Mouse (Mus musculus) cerebellum, adult 8-10 months (tissue): Measurements from ENCODE around the gene Gnaz.
"Not testable (repeated sequence)": the region's sequence is repeated elsewhere in the genome, so short reads cannot be mapped to it uniquely, and the experiment has no call there.

Experiments used
- DNase-seq: peaks from one replicate; pipeline ENCODE4 v3.0.0; 2022

Gene Gnaz

DNA sequence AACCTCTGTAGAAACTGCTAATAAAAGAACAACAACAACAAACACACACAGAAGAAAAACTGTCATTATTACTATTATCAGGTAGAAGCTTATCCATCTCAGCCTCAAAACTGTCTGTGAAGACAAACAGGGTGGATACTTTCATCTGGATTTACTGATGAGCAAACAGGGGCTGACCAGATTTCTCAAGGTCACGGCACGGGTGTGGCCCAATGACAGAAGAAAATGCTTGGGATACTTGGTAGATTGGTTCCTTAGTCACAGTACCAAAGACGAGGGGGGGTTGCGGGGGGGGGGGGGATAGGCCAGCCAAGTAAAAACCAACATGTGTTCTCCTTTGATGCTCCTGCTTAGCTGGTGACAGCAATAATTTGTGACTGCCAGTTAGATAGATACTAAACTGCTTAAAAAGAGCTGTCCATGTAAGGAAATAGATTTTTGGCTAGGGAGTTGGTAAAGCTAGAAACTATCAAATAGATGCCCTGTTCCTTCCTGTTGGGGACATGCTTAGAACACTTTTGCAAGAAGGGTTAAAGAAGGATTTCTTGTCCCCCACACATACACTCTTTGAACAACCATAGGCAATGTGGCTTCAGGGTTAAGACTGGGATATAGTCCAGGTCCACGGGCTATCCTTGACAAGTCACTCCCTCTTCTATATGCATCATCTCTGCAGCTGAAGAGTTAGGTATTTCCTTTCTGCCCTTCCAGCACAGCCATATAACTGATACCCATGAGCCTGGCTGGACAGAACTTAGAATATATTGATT, 64.6 kb downstream of the Gnaz start:
- no peak for DNase-seq

- peak; percentile 46 for DNase-seq
Measured at GRCm38 (mm10) chr10:75032395-75032794, 65.4 kb downstream of the Gnaz start, which contains the start of gene Rsph14. Gene Rsph14, minus strand, starts transcription at chr10:75032586.

GRCm38 (mm10) chr10:75036883-75037379, 70.0 kb downstream of the Gnaz start, which contains the start of gene Rab36:
Gene Rab36, plus strand, starts transcription at chr10:75037058.
- peak; percentile 76 for DNase-seq

DNA sequence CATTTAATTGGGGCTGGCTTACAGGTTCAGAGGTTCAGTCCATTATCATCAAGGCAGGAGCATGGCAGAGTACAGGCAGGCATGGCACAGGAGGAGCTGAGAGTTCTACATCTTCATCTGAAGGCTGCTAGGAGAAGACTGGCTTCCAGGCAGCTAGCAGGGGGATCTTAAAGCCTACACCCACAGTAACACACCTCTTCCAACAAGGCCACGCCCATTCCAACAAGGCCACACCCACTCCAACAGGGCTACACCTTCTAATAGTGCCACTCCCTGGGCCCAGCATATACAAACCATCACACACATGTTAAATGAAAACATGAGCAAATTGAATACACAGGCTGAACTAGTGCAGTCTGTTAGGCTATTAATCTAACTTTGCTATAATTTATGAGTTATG, 75.1 kb downstream of the Gnaz start:
- not testable (repeated sequence) for DNase-seq

DNA sequence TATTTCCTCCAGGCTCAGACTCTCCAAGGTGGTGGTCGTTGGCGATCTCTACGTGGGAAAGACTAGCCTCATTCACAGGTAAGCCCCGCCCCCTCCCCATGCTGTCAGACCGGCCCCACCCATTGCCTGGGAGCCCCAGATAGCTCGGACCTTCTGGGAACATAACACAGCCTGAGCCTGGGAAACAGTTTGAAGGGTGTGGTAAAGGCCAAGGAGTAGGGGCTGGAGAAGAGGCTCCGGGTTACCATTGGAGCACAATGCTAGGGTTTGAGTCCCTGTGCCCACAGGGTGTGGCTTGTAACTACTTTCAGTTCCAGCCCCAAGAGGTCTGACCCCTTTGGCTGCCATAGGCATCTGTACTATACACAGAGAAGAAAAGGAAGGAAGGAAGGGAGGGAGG, 77.5 kb downstream of the Gnaz start:
- DNase-seq = no peak

DNA sequence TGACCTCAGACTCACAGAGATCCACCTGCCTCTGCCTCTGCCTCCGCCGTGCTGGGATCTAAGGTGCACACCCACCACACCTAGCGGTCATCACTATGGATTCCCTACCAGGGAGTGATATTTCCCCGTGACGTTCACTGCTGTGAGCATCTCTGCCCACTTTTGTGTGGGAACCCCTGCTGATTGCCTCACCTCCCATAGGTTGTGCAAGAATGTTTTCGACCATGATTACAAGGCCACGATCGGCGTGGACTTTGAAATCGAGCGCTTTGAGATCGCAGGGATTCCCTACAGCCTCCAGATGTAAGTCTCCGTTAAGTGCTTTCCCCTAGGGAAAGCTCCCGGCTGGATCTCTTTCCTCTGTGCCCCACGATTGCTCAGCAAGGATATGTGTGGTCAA, 78.9 kb downstream of the Gnaz start:
- DNase-seq = no peak

- DNase-seq = no peak
Measured at GRCm38 (mm10) chr10:75048711-75049110, 81.7 kb downstream of the Gnaz start.

GRCm38 (mm10) chr10:75051364-75052074, 84.5 kb downstream of the Gnaz start:
- DNase-seq = no peak

GRCm38 (mm10) chr10:75052902-75053301, 85.9 kb downstream of the Gnaz start:
- DNase-seq = no peak

DNA sequence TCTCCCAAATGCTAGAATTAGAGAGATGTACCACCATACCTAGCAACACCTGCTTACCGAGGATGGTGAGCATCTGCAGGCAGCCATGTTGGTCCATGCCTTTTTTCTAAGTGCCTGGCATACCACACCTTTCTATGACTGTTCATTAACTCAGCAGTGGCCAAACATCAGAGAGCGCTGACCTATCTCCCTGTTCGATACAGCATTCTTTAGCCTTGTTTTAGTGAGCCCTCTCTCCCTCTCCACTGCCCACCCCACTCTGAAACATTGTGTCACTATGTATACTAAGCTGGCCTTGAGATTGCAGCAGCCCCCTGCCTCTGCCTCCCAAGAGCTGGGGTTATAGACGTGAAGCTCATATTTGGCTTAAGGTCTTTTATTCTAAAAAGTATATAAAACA, 86.7 kb downstream of the Gnaz start:
- no peak for DNase-seq

DNA sequence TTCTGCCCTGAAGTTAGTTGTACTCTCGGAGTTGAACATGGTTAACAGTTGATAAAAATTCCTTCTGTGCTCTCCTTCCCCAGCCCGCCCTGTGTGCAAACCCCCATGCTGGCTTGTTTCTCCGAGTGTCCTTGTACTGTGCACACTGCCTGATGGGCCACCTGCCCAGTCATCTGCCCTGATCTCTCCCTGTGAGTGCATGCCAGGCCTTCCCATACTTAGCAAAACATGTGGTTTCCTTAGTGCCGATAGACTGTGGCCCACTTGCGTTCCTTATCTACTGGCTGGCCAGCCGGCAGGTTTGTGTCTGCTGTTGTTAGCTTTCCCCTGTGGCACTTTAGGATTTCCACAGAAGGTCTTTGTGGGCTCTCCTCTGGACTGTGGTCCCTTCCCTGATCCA, 87.1 kb downstream of the Gnaz start:
- DNase-seq = no peak

DNA sequence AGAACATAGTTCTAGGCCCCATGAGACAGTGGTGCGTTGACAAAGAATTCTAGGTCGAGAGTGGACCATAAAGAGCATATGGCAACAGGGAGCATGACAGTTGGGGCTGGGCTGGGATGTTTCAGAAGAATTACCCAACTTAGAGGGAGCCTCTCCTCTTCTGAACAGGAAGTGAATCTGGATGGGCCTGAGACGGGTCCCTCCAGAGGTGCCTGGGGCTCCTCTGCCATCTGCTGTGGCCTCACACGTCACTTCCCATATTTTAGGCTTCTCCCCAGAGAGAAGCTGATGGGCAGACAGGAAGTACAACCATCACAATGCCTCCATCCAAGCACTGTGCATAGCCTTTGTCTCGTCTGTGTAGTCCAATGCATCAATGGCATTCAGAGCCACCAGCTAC, 88.7 kb downstream of the Gnaz start:
- DNase-seq = no peak

DNA sequence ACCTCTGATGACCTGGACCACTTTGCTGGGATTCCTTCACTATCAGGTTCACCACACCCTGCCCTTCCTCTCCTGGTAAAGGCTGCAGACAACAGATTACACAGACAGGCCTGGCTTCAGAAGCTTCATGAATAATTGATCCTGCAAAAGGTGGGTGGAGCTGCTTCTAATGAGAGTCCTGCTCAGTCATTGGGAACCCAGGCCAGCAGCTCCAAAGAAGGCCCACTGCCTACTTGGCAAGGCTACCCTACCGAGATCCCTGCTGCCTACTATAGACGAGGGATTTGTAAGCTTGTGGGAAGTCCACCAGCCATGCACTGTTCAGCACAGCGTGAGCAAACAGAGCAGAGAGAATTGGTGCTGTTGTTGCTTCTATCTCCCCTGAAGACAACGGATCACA, 89.3 kb downstream of the Gnaz start:
- no peak for DNase-seq

DNA sequence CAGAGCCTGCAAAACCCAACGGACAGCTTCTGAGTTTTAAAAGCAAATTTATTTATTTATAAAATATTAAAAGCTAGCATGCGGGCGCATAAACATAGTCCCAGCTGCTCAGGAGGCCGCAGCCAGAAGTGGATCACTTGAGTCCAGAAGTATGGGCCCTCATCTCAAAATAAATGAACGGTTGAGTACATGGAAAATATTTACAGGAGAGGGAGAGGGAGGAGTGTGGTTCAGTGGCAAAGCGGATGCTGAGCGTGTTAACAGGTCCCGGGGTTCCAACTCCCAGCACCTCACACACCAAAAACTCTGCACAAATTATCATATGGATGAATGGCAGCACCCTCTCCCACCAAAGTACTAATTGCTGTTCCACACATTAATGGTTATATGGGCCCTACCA, 91.4 kb downstream of the Gnaz start:
- DNase-seq = no peak

DNA sequence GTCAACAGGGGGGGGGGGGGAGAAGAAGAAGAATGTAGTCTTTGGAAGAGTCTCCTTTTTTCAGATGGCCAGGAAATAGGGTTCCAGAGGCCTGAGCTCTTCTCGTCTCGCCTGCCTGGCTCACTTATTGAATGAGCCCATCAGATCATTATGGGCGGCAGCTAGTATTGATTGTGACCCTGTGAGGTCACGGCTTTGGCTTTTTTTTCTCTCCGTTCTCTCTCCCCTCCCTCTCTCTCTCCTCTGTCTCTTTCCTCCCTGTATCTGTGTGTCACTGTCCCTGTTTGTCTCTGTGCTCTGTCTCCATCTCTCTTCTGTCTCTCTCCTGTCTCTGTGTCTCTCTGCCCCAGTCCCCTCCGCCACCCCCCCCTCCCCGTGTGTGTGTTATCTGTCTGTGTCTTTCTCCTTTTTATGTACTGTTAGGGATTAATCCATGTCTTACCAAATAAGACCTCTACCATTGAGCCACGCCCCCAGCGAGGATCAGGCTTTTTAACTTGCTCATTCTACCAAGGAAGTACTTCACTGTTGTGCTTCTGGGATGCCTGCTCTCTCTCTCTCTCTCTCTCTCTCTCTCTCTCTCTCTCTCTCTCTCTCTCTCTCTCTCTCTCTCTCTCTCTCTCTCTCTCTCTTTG, 91.9 kb downstream of the Gnaz start:
- no peak for DNase-seq

GRCm38 (mm10) chr10:75059396-75059795, 92.4 kb downstream of the Gnaz start:
- peak; percentile 78 for DNase-seq

- peak; percentile 76 for DNase-seq
Measured at GRCm38 (mm10) chr10:75060217-75060842, 93.4 kb downstream of the Gnaz start, which contains the start of gene Bcr. Gene Bcr, plus strand, starts transcription at chr10:75060592.

DNA sequence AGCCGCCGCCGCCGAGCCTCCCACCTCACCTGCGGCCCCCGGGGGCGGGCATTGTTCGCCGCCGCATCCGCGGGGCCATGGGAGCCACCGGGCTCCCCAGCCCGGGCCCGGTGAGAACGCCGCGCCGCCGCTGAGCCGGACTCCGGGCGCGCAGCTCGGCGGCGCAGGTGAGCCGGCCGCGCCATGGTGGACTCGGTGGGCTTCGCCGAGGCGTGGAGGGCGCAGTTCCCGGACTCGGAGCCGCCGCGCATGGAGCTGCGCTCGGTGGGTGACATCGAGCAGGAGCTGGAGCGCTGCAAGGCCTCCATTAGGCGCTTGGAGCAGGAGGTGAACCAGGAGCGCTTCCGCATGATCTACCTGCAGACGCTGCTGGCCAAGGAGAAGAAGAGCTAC, 93.9 kb downstream of the Gnaz start:
- peak; percentile 44 for DNase-seq

DNA sequence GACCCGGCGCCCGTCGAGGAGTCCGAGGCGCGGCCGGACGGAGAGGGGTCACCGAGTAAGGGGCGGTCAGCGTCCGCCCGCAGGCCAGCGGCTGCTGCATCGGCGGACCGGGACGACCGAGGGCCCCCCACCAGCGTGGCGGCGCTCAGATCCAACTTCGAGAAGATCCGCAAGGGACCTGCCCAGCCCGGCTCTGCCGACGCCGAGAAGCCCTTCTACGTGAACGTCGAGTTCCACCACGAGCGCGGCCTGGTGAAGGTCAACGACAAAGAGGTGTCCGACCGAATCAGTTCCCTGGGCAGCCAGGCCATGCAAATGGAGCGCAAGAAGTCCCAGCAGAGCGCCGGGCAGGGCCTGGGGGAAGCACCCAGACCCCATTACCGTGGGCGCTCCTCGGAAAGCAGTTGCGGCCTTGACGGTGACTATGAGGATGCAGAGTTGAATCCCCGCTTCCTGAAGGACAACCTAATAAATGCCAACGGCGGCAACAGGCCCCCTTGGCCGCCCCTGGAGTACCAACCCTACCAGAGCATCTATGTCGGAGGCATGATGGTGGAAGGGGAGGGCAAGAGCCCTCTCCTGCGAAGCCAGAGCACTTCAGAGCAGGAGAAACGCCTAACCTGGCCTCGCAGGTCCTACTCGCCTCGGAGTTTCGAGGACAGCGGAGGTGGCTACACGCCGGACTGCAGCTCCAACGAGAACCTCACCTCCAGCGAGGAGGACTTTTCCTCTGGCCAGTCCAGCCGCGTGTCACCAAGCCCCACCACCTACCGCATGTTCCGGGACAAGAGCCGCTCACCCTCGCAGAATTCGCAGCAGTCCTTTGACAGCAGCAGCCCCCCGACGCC, 94.6 kb downstream of the Gnaz start:
- peak; percentile 34 for DNase-seq

DNA sequence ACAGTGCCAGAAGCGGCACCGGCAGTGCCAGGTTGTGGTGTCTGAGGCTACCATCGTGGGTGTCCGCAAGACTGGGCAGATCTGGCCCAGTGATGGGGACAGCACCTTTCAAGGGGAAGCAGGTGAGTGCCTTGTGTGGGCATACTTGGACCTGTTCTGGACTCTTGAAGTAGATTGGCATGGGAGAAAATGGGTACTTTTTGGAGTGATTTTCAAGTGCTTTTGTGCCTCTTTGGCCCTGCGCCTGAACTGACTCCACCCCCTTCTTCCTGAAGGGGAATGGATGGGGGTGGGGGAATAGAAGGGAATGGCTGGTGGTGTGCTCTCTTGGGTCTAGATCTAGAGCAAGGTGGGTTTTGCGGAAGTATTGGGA, 95.2 kb downstream of the Gnaz start:
- no peak for DNase-seq

- DNase-seq = no peak
Measured at GRCm38 (mm10) chr10:75062621-75063020, 95.6 kb downstream of the Gnaz start.

DNA sequence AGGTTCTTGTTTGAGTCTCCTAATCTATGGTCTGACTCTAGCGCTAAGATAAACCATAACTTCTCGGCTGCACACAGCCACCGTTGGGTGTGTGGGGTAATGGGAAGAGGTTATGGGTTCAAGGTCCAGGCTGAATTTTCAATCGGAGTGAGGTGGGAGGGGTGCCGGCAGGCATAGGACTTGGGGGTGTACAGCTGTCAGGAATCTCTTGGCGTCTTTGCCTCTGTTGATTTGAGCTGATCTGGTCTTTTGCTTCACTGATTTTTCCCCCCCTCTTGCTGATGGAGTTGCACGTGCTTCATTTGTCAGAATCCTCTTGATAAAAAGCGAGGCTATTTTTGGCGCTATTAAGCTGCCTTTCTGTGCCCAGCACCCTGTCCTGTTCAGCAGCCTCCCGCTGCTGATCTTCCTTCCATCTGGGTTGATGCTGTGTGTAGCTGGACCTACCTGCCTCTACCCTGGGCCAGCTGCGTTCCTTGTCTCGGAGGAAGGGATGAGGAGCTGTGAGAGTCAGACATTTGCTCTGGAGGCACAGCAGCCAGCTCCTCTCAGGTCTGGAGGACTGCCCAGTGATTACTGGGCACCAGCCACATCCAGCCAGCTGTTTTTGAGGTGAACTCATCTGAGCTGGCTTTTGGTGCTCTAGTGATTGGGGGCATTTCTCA, 96.5 kb downstream of the Gnaz start:
- DNase-seq = no peak
